Mouse (Mus musculus) embryonic facial prominence, embryonic 12.5 days (tissue): Measurements from ENCODE around the gene Kif17. TPM values are rescaled to one million over a fixed set of nuclear protein-coding genes. Genes with fewer than 3 reads are reported as not detected.

ENCODE experiments used
- ATAC-seq: fragments of 200-750 bp; cut with Nextera tagmentation; 2 replicates; pipeline ENCODE4 v1.8.0; 2017; ENCODE audit not compliant: insufficient number of reproducible peaks, insufficient read depth, low FRiP score, low TSS enrichment
- H3K27ac ChIP-seq: fragments of 300-500 bp; sonication (generic); 2 replicates; pipeline ENCODE4 v1.5.1; 2016; ENCODE audit warnings: mild to moderate bottlenecking
- H3K27me3 ChIP-seq: fragments of 300-500 bp; sonication (generic); 2 replicates; pipeline ENCODE4 v1.6.1; 2016; ENCODE audit warnings: mild to moderate bottlenecking, moderate library complexity
- H3K36me3 ChIP-seq: fragments of 300-500 bp; sonication (generic); 2 replicates; pipeline ENCODE4 v1.6.1; 2016; ENCODE audit warnings: mild to moderate bottlenecking
- H3K4me1 ChIP-seq: fragments of 300-500 bp; sonication (generic); 2 replicates; pipeline ENCODE4 v1.6.1; 2016
- H3K4me2 ChIP-seq: fragments of 300-500 bp; sonication (generic); replicated peaks from 2 replicates; pipeline ENCODE4 v1.6.1; 2016; ENCODE audit warnings: mild to moderate bottlenecking, moderate library complexity
- H3K4me3 ChIP-seq: fragments of 300-500 bp; sonication (generic); 2 replicates; pipeline ENCODE4 v1.5.1; 2016; ENCODE audit warnings: mild to moderate bottlenecking
- H3K9ac ChIP-seq: fragments of 300-500 bp; sonication (generic); 2 replicates; pipeline ENCODE4 v1.6.1; 2016; ENCODE audit warnings: mild to moderate bottlenecking, moderate library complexity
- H3K9me3 ChIP-seq: fragments of 300-500 bp; sonication (generic); 2 replicates; pipeline ENCODE4 v1.6.1; 2016; ENCODE audit warnings: mild to moderate bottlenecking, moderate library complexity
- WGBS: fragments of 180-500 bp; shearing (Covaris S2); methylation state at CpG from one replicate; pipeline ENCODE4 v1.1.7; 2016; 5-methylcytosine and 5-hydroxymethylcytosine counted together
- microRNA-seq: library from miRNA; unstranded; fragments of <30 nt; microRNA quantifications from one replicate; pipeline ENCODE4, GENCODE M21; 2017
- polyA plus RNA-seq: library from polyadenylated mRNA; unstranded; fragments of >200 nt; fragmentation: Nextera tagmentation; extraction: Ambion mirVana; gene quantifications from 2 replicates; pipeline ENCODE4 v1.2.1, GENCODE M21; 2016

Kif17 gene
- polyA plus RNA-seq, 1 experiment from 2014 or later: 1.3 TPM

GRCm38 (mm10) chr4:138344891-138345545 lies 94.8 kb downstream of the Kif17 start:
- no peak overlapping the region for H3K9ac ChIP-seq
- H3K4me2 ChIP-seq: no peak overlapping the region
- no peak overlapping the region for H3K4me3 ChIP-seq
- no peaks in the 10 kb centered on the region for H3K9me3 ChIP-seq
- no peaks in the 10 kb centered on the region for H3K27me3 ChIP-seq
- H3K36me3 ChIP-seq: no peaks in the 10 kb centered on the region
- no peak for ATAC-seq
- H3K27ac ChIP-seq: no peak overlapping the region
- 79% methylated on average over 9 of the region's 9 CpGs for WGBS
- H3K4me1 ChIP-seq: no peaks in the 10 kb centered on the region

GRCm38 (mm10) chr4:138347280-138347679 lies 97.0 kb downstream of the Kif17 start:
- H3K27ac ChIP-seq: no peak overlapping the region
- no peaks in the 10 kb centered on the region for H3K36me3 ChIP-seq
- ATAC-seq: no peak
- no peak overlapping the region for H3K4me2 ChIP-seq
- no peaks in the 10 kb centered on the region for H3K4me1 ChIP-seq
- H3K27me3 ChIP-seq: no peaks in the 10 kb centered on the region
- H3K9ac ChIP-seq: no peak overlapping the region
- no peak overlapping the region for H3K4me3 ChIP-seq
- H3K9me3 ChIP-seq: no peaks in the 10 kb centered on the region
- WGBS: 76% methylated on average over 1 of the region's 1 CpGs

- no peak overlapping the region for H3K4me2 ChIP-seq
- no peaks in the 10 kb centered on the region for H3K36me3 ChIP-seq
- H3K4me3 ChIP-seq: no peak overlapping the region
- no peak overlapping the region for H3K9ac ChIP-seq
- H3K27ac ChIP-seq: no peak overlapping the region
- H3K4me1 ChIP-seq: no peaks in the 10 kb centered on the region
- H3K9me3 ChIP-seq: no peaks in the 10 kb centered on the region
- 74% methylated on average over 7 of the region's 7 CpGs for WGBS
- no peak for ATAC-seq
- no peaks in the 10 kb centered on the region for H3K27me3 ChIP-seq
Measured at GRCm38 (mm10) chr4:138348716-138349115, 98.5 kb downstream of the Kif17 start.

Small RNA genes lying within 50 kb of the gene (microRNA-seq; reads per million reads assigned to microRNA genes)
- gene Gm27646 (not detected), gene Mir7019 (1.5 reads per million)

Other genes starting within 250 kb of the Kif17 start
- 195 and 207 TPM in 2 replicates for gene Hp1bp3, start 34.1 kb upstream of the Kif17 start, polyA plus RNA-seq
- 1.1 and 1.2 TPM in 2 replicates for gene Sh2d5, start within 50 bp of the Kif17 start, polyA plus RNA-seq
- gene Ddost, start 54.3 kb downstream of the Kif17 start, polyA plus RNA-seq: 300 and 305 TPM in 2 replicates
- 54.9 and 59.1 TPM in 2 replicates for gene Pink1, start 75.9 kb downstream of the Kif17 start, polyA plus RNA-seq
- gene Cda, start 117.6 kb downstream of the Kif17 start, polyA plus RNA-seq: 5.7 and 6.2 TPM in 2 replicates
- 0.40 and 0.52 TPM in 2 replicates for gene Fam43b, start 146.1 kb downstream of the Kif17 start, polyA plus RNA-seq
- gene Mul1, start 184.2 kb downstream of the Kif17 start, polyA plus RNA-seq: 18.2 and 19.9 TPM in 2 replicates
- 2.5 and 2.8 TPM in 2 replicates for gene Camk2n1, start 203.9 kb downstream of the Kif17 start, polyA plus RNA-seq